Mouse (Mus musculus) common myeloid progenitor, adult 5-6 weeks (primary cell): ENCODE measurements around the gene Klhdc9. TPM values are rescaled to one million over a fixed set of nuclear protein-coding genes. Genes with fewer than 3 reads are reported as not detected.
A peak's percentile ranks its signal among the peaks of the same experiment; 100 is the strongest.

Experiments
- ATAC-seq: replicated peaks from 2 replicates; pipeline ENCODE4 v1.8.0; 2016; ENCODE audit warnings: low read depth, mild to moderate bottlenecking, moderate TSS enrichment, inconsistent platforms; ENCODE audit not compliant: poor library complexity, severe bottlenecking
- total RNA-seq: library from RNA; stranded (forward); fragments of 200-1000, 187-1606 nt; gene quantifications from 2 replicates; pipeline ENCODE4 v1.2.3, GENCODE M21; 2017

The Klhdc9 gene
- total RNA-seq, 1 experiment from 2014 or later, result 3.9 TPM

- peak; percentile 72 for ATAC-seq
Observed at GRCm38 (mm10) chr1:171321415-171321814, 39.2 kb downstream of the Klhdc9 start.

DNA sequence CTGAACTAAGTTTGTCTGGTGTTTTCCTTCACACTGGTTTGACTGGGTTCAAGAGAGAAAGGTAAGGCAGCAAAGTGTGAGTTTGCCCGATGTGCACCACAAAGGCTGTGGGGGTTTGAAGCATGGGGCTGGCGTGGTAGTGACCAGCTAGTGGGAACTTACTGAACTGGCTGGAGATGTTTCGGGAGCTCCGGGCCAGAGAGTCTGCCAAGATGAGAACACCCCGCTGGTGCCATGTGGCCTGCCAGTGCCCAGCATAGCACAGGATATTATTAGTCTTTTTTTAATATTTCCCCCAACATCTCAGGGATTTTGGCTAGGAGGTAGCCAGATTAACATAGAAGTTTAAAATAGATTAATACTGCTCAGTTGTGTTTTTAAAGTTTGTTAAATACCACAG is 40.4 kb downstream of the Klhdc9 start:
- no peak for ATAC-seq

GRCm38 (mm10) chr1:171319748-171320147 is 40.9 kb downstream of the Klhdc9 start:
- ATAC-seq, result no peak

DNA sequence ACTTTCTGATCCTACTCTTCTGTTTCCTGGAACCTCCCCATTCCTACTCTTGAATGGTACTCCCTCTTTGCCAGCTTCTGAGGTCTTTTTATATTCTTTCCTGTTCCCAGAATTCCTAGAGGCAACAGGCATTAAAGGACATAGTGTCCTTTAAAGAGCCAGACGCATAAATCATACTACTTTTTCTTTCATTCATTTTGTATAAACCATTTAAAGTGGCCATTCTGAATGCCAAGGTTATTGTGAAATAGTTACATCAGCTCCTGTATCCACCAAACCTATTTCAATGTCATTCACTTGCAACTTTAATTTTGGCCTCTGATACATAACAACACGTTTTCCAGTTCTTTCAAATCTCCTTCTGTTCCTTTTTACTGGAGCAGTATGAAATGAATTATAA is 51.3 kb downstream of the Klhdc9 start:
- no peak for ATAC-seq

Other genes starting within 250 kb of the Klhdc9 start
- 2.1 and 5.3 TPM in 2 replicates for gene Cfap126, start 246.9 kb downstream of the Klhdc9 start, total RNA-seq
- 56.9 and 71.9 TPM in 2 replicates for gene Sdhc, start 210.2 kb downstream of the Klhdc9 start, total RNA-seq
- not detected in 2 replicates for gene Mpz, start 210.1 kb downstream of the Klhdc9 start, total RNA-seq
- gene Pcp4l1, start 164.5 kb downstream of the Klhdc9 start, total RNA-seq, result 11.2 and 11.8 TPM in 2 replicates
- 0.32 TPM in 1 of 2 replicates, not detected in the other for gene Nr1i3, start 146.8 kb downstream of the Klhdc9 start, total RNA-seq
- 19.0 and 21.5 TPM in 2 replicates for gene Tomm40l, start 138.3 kb downstream of the Klhdc9 start, total RNA-seq
- gene Apoa2, start 135.7 kb downstream of the Klhdc9 start, total RNA-seq, result 3.7 TPM in 1 of 2 replicates, not detected in the other
- gene Fcer1g, start 126.4 kb downstream of the Klhdc9 start, total RNA-seq, result 58.4 and 94.7 TPM in 2 replicates
- gene Adamts4, start 110.4 kb downstream of the Klhdc9 start, total RNA-seq, result not detected in 2 replicates
- 198 and 334 TPM in 2 replicates for gene Ndufs2, start 109.4 kb downstream of the Klhdc9 start, total RNA-seq
- gene B4galt3, start 90.5 kb downstream of the Klhdc9 start, total RNA-seq, result 11.0 and 32.0 TPM in 2 replicates
- 17.7 and 18.0 TPM in 2 replicates for gene Ppox, start 79.6 kb downstream of the Klhdc9 start, total RNA-seq
- 9.9 and 15.7 TPM in 2 replicates for gene Usp21, start 72.8 kb downstream of the Klhdc9 start, total RNA-seq
- gene Ufc1, start 65.8 kb downstream of the Klhdc9 start, total RNA-seq, result 45.7 and 81.9 TPM in 2 replicates
- 16.4 and 25.8 TPM in 2 replicates for gene Dedd, start 31.7 kb downstream of the Klhdc9 start, total RNA-seq
- 43.4 and 49.3 TPM in 2 replicates for gene Nit1, start 15.2 kb downstream of the Klhdc9 start, total RNA-seq
- 37.2 and 65.3 TPM in 2 replicates for gene Pfdn2, start 15.1 kb downstream of the Klhdc9 start, total RNA-seq
- gene Nectin4, start 9.3 kb upstream of the Klhdc9 start, total RNA-seq, result 2.3 and 2.4 TPM in 2 replicates
- gene Arhgap30, start 28.2 kb upstream of the Klhdc9 start, total RNA-seq, result 63.0 and 77.8 TPM in 2 replicates
- gene Usf1, start 50.5 kb upstream of the Klhdc9 start, total RNA-seq, result 47.1 and 48.6 TPM in 2 replicates
- gene Tstd1, start 58.1 kb upstream of the Klhdc9 start, total RNA-seq, result 0.18 and 1.2 TPM in 2 replicates
- gene F11r, start 76.7 kb upstream of the Klhdc9 start, total RNA-seq, result 1.1 and 5.4 TPM in 2 replicates
- 4.8 and 13.0 TPM in 2 replicates for gene Alyref2, start 142.7 kb upstream of the Klhdc9 start, total RNA-seq
- gene Itln1, start 174.5 kb upstream of the Klhdc9 start, total RNA-seq, result not detected in 2 replicates
- gene Cd244a, start 198.4 kb upstream of the Klhdc9 start, total RNA-seq, result 15.5 and 18.8 TPM in 2 replicates
- gene Ly9, start 246.6 kb upstream of the Klhdc9 start, total RNA-seq, result 20.2 and 27.0 TPM in 2 replicates